Mouse (Mus musculus): ENCODE data around the gene Prune2.
"Not testable (repeated sequence)": the region's sequence is repeated elsewhere in the genome, so short reads cannot be mapped to it uniquely, and the experiment has no call there.

Prune2 gene

GRCm38 (mm10) chr19:17130544-17130943, 174.6 kb downstream of the Prune2 start:
- no peak for DNase-seq

DNA sequence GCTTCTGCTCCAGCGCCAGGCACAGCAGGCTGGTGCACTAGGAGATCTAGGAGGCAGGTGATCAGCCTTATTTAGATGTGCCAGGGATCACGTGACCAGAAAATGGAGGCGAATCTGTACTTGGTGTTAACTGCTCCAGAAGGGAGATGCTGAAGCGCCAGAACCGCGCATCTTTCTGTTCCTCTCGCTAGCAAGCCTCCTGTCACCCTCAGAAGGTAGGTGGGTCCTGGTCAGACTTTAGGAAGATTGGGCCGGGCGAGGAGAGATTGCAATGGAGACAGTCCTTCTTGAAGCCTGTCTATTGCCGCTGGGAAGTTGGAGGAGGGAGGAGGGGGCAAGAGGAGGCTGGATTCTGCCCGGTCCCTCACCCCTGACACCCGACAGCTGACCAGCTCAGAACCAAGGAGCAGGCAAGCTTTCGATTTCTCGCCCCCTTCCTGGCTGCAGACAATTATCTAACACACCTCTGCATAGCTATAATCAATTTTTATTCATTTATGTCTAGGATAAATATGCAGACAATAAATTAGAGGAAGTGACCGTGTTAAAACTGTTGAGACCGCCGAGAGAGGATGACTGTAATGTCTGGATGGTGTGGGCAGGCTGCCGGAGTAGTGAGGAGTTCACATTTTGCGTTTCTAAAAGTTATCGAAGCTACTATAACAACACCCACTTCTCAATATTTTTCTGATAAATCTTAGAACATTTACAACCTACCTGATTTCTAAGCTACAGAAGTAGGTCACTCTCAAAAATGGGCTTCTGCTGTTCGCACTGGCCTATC, 181.0 kb downstream of the Prune2 start:
- DNase-seq = peak; percentile 83

DNA sequence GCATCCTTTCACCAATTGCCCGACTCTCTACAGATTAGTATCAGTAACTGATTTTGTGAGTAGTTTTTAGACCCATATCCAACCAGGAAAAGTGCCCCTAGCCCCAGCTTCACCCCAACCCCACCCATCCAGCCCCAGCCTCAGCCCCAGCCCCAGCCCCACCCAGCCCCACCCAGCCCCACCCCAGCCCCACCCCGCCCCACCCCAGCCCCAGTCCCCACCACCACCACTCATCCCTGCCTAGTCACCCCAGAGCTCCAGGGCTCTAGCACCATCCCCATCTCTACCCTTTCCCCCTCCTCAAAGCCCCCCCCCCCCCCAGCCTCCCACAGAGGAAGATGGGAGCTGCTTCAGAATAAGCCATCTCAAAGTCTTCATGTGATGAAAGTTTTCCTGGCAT, 181.7 kb downstream of the Prune2 start:
- no peak for DNase-seq

- no peak for DNase-seq
Measured at GRCm38 (mm10) chr19:17138144-17138915, 182.4 kb downstream of the Prune2 start.

DNA sequence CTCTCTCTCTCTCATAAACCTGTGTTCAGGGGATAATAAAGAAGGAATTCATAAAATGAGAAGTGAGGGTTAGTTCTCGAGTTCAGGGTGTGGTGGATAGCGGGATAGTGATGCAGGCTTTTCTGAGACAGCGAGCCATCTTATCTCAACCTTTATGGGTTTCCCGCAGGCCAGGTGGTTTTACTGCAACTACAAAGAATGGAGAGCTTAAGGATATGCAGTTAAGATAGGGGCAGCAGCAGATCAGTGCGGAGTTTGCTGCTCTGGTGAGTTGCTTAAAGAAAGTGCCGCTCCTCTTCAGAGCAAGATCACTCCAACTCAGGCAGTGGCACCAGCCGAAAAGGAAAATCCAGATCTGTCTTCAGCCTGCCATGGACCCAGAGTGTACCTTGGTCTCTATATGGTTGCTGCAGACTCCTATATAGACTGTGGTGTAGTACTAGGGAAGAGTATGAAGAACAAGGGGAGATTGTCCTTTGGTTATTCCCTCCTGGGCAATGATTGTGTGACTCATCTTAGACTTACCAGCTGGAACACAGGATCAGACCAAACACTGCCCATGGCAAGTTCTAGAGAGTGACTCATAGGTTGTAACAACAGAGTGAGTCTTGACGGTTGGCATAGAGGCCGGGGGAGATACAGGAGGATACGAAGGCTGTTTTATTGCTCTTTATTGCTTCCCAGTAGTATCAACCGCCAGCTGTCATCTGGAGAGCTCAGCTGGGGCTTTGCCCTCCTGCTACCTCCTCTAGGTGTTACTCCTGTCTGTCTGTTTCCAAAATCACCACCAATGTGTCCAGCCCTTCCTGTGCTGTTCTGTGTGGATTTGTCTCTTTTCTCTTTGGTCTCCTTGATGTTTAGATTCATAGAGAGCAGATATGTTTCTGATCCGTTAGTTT, 184.3 kb downstream of the Prune2 start:
- no peak for DNase-seq

DNA sequence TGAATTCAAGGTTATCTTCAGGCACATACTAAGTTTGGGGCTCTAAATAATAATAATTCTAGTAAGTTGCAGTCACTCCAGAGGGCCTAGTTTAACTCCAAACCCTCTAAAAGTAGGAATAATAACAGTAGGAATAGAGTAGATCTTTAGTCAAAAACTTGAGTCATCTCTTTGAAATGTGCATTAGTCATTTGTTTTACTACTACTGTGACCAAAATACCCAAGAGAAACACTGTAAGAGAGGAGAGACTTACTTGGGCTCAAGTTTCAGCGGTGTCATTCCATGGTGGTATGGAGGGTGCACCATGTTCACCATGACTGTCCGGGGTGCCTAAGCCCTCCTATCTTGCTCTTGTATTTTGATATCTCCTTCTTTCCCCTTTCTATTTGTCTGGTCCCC, 187.3 kb downstream of the Prune2 start:
- no peak for DNase-seq

DNA sequence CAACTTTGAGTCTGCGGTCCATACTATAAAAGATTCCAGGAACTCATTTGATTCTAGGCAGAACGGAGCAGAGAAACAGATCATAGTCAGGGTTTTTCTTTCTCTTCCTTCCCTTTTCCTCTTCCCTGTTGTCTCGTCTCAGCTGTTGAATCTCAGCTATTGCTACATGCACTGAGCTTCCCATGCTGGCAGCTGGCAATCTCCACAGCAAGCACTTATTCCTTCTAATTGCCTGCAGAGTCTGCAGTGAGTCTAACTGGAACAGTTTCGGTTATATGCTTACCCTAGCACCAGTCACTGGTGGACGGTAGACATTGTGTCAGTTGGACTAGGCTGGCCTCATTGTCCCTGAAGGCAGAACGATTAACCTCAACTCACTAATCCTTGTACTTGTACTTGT, 188.3 kb downstream of the Prune2 start:
- no peak for DNase-seq

DNA sequence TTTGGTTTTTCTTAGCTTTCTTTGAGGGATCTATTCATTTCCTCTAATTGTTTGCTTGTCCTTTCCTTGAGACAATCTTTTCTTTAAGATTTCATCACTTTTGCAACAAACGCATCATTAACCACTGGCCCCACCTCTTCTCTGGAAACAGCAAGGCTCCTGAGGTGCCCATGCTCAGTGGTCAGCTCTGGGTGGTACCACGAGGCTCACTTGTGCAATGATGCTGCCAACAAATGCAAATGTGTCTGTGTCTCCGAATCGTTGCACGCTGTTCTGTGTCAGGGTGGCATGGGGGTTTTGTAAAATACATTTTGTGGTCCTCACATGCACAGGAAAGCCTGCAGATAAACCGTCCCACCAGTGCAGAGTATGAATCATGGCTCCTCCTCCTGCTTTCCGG, 194.1 kb downstream of the Prune2 start:
- DNase-seq = no peak

- DNase-seq = no peak
Measured at GRCm38 (mm10) chr19:17151781-17152180, 195.9 kb downstream of the Prune2 start.

DNA sequence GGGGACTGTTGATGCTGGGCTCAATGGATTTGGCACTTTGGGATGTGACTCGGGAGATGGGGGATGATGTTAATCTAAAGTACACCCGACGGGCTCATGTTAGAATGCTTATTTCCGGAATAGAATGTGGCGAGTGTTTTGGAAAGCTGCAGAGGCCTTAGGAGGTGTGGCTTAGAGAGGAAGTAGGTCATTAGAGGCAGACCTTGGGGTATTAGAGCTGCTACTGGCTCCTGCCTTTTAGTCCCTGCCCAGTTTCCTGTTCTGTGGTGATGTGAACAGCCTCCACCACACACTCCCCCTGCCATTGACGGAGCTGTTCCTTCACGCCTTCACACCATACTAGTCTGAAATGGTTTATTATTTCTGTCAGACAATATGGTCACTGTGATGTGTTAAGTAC, 196.5 kb downstream of the Prune2 start:
- no peak for DNase-seq

DNA sequence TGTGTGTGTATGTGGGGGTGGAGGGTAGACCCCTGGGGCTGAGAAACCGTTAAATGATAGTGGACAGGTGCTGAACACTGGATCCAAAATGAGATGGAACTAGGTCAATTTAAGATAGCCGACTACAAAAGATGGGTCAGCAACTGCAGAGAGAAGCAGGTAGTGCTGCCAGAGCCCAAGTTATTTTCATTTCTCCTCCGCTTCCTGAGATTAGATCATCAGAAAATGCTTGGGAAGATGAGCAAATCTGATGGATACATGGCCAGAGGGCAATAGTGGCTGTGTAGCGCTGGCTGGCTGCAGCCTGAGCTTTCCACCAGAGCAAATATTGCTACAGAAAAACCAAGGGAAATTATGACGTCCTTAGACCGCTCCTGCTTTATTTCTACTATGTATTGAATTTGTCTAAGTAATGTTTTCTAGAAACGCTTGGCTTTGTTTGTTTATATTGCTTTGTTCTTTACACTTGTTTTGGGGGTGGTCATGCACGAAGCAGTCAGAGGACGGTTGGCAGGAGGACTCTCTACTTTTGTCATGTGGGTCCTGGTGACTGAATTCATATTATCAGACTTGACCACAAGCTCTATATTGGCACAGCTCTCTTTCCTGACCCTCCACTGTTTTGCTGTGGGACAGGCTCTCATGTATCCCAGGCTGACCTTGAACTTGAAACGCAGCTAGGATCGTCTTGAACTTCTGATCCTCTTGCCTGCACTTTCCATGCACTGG, 198.2 kb downstream of the Prune2 start:
- DNase-seq = no peak

GRCm38 (mm10) chr19:17155216-17155615, 199.3 kb downstream of the Prune2 start:
- no peak for DNase-seq

GRCm38 (mm10) chr19:17159676-17160075, 203.8 kb downstream of the Prune2 start:
- peak; percentile 79 for DNase-seq

- peak; percentile 64 for DNase-seq
Measured at GRCm38 (mm10) chr19:17160231-17160630, 204.3 kb downstream of the Prune2 start.

DNA sequence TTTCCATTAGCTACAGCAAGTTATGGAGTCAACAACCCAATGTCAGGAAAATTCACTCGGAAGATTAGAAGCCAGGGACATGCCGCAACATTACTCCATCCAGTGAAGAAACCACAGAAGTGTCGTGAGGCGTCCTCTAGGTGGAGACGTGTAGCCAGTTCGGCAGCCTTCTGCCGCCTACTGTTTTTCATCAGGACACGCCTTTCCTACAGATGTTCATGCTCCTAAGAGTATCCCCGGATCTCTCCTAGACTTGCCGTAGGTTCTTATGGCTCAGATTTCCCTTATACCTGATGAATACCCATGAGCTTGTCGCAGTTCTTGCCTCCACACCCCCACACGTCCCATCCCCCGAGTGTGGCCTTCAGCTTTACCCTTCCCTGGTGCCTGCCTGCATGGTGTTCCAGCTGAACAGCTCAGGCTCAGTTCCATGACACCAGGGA, 207.6 kb downstream of the Prune2 start:
- DNase-seq = no peak

DNA sequence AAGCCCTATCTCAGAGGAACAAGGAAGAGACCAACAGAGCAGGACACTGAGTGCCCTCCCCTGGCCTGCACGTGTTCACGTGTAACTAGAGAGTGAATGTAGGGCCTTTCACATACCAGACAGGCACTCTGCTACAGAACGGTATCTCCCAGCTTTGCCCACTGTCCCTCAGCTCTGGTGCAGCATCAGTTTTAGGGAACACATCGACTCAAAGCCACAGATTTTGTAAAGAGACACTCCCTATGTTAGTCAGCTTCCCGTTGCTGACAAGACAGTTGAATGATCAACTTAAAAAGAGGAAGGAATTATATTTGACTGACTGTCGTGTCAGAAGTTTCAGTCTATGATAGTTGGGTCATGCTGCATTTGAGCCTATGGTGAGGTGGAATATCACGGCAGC, 210.4 kb downstream of the Prune2 start:
- DNase-seq = no peak

GRCm38 (mm10) chr19:17168186-17168585, 212.3 kb downstream of the Prune2 start:
- no peak for DNase-seq

DNA sequence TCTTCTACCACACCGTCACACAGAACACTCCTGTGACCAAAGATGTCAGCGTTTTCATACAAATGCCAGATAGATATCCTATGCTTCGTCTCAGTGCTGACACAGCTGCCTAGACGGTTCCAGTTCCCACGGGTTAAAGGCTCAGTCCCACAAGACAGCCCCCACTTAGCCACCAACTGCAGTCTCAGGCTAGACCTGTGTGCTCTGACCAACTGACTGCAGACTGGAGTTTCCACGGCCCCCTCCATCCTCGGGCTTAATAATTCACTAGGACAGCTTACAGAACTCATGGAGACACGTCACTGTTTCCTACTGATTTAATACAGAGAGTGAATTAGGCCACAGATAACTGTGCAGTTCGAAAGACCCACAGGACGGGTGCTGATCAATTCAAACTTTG, 213.8 kb downstream of the Prune2 start:
- DNase-seq = no peak

DNA sequence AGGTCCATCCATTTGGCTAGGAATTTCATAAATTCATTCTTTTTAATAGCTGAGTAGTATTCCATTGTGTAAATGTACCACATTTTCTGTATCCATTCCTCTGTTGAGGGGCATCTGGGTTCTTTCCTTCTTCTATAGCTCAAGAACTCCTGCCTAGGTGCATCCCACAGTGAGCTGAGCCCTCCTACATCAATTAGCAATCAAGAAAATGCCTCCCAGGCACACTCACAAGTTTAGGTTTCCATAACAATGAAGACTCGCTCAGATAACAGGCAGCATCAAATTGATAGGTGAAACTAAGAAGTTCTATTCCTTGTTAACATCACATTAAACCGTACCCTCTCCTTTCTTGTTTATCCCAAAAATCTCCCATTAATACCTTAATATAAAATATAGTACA, 218.6 kb downstream of the Prune2 start:
- not testable (repeated sequence) for DNase-seq

GRCm38 (mm10) chr19:17180506-17180905, 224.6 kb downstream of the Prune2 start:
- no peak for DNase-seq

DNA sequence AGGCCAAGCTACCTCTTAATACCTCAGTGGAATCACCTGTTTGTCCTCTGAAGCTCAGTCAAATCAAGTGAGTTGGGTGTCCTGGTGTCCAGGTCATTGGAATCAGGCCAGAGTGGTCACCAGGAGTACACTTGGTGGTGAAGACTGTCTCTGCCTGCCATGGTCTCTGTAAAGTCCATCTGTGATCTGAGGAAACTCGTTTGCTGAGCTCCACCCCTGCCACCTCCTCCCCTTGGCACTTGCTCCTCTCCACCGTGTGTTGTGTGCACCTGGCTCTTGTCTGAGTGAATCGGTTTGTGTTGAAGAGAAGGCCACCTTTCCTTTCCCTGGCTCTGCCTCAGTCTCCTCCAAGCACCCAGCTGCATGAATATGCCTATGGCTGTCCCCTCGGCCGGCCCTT, 238.8 kb downstream of the Prune2 start:
- peak; percentile 28 for DNase-seq

GRCm38 (mm10) chr19:17199059-17199458, 243.1 kb downstream of the Prune2 start:
- no peak for DNase-seq

GRCm38 (mm10) chr19:17207141-17207540, 251.2 kb downstream of the Prune2 start:
- no peak for DNase-seq
